Mouse (Mus musculus): ENCODE results near the gene Ammecr1. TPM values are rescaled to one million over a fixed set of nuclear protein-coding genes. Genes with fewer than 3 reads are reported as not detected.

Gene Ammecr1
- polyA plus RNA-seq, 1 experiment from 2014 or later: 3.4 TPM

- Histone ChIP-seq H3K27ac (replicated peaks) (no peak overlapping the region), H3K4me3 (replicated peaks) (no peak overlapping the region), H3K4me1 (no peaks in the 10 kb centered on the region), H3K4me2 (no peak overlapping the region), H3K9ac (replicated peaks) (no peak overlapping the region), H3K27me3 (replicated peaks) (peaks cover 6% of the 10 kb centered on the region; the same call in 1 of the 2 replicates), H3K36me3 (no peaks in the 10 kb centered on the region), H3K9me3 (replicated peaks) (no peaks in the 10 kb centered on the region)
- ATAC-seq (ENCODE audit: low FRiP score): no peak
- 73% methylated on average over 2 of the region's 2 CpGs for WGBS
Observed at GRCm38 (mm10) chrX:142902599-142902998, 63.9 kb downstream of the Ammecr1 start.

DNA sequence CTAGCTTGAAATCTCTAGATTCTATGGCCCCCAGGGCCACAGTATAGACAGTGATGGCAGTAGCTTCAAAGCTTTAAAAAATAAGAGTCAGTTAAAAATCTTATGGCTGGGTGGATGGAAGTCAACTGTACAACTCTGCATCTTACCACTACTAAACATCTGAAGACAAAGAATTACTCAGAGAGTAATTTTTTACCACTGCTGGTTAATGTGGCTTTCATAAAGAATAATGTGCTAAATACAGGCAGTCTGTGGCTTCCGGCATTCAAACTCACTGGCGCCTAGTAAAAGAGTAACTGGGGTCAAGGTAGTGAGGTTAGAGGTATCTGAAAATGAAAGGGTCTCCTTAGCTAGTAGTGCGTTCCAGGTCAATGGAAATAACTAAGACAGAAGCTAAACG is 64.6 kb downstream of the Ammecr1 start:
- H3K4me3 ChIP-seq (replicated peaks): no peak overlapping the region
- no peak for ATAC-seq (ENCODE audit: low FRiP score)
- no peaks in the 10 kb centered on the region for H3K36me3 ChIP-seq
- no peaks in the 10 kb centered on the region for H3K4me1 ChIP-seq
- no peak overlapping the region for H3K9ac ChIP-seq (replicated peaks)
- no peaks in the 10 kb centered on the region for H3K9me3 ChIP-seq (replicated peaks)
- 77% methylated on average over 4 of the region's 4 CpGs for WGBS
- no peak overlapping the region for H3K27ac ChIP-seq (replicated peaks)
- no peak overlapping the region for H3K4me2 ChIP-seq
- H3K27me3 ChIP-seq (replicated peaks): peaks cover 5% of the 10 kb centered on the region; the same call in 1 of the 2 replicates

DNA sequence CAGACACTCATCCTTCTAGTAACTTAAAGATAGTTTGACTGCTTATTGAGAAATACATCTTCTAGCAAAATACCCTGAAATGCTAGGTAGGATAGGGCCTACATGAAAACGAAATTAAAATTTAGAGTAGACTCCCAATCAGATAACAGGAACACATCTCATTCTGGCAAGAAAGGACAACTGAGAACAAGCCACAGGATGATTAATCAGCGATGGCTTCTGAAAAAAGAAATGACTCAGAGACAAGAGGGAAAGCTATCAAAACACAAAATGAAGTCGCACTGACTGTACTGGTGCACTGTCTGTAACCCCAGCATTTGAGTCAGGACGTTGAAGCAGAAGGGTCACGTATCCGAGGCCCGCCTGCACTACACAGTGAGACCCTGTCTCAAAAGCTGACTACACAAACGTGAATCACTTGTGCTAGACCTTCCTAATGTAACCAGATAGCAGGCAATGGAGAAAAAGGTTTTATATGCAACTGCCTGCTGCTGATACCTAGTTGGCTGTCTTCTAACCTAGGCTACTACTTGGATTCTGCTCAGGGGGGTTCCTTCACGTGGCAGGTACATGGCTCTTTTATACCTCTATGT is 68.1 kb downstream of the Ammecr1 start:
- Histone ChIP-seq H3K36me3 (no peaks in the 10 kb centered on the region), H3K4me1 (no peaks in the 10 kb centered on the region), H3K4me2 (no peak overlapping the region), H3K9me3 (replicated peaks) (no peaks in the 10 kb centered on the region), H3K27ac (replicated peaks) (no peak overlapping the region), H3K27me3 (replicated peaks) (peaks cover 5% of the 10 kb centered on the region; the same call in 1 of the 2 replicates), H3K4me3 (replicated peaks) (no peak overlapping the region), H3K9ac (replicated peaks) (no peak overlapping the region)
- WGBS: 87% methylated on average over 9 of the region's 9 CpGs
- ATAC-seq (ENCODE audit: low FRiP score): no peak

- Histone ChIP-seq H3K36me3 (no peaks in the 10 kb centered on the region), H3K9ac (replicated peaks) (no peak overlapping the region), H3K4me1 (no peaks in the 10 kb centered on the region), H3K4me3 (replicated peaks) (no peak overlapping the region), H3K4me2 (no peak overlapping the region), H3K27me3 (replicated peaks) (peaks cover 5% of the 10 kb centered on the region; the same call in 1 of the 2 replicates), H3K27ac (replicated peaks) (no peak overlapping the region), H3K9me3 (replicated peaks) (no peaks in the 10 kb centered on the region)
- 96% methylated on average over 6 of the region's 6 CpGs for WGBS
- ATAC-seq (ENCODE audit: low FRiP score): no peak
Observed at GRCm38 (mm10) chrX:142897477-142898000, 69.0 kb downstream of the Ammecr1 start.

- no peak overlapping the region for H3K4me3 ChIP-seq (replicated peaks)
- 91% methylated on average over 2 of the region's 2 CpGs for WGBS
- H3K36me3 ChIP-seq: no peaks in the 10 kb centered on the region
- no peak overlapping the region for H3K9ac ChIP-seq (replicated peaks)
- no peak overlapping the region for H3K27ac ChIP-seq (replicated peaks)
- H3K4me2 ChIP-seq: no peak overlapping the region
- H3K9me3 ChIP-seq (replicated peaks): no peaks in the 10 kb centered on the region
- ATAC-seq (ENCODE audit: low FRiP score): no peak
- peaks cover 9% of the 10 kb centered on the region; the same call in 1 of the 2 replicates for H3K27me3 ChIP-seq (replicated peaks)
- no peaks in the 10 kb centered on the region for H3K4me1 ChIP-seq
Observed at GRCm38 (mm10) chrX:142895316-142895715, 71.2 kb downstream of the Ammecr1 start.

DNA sequence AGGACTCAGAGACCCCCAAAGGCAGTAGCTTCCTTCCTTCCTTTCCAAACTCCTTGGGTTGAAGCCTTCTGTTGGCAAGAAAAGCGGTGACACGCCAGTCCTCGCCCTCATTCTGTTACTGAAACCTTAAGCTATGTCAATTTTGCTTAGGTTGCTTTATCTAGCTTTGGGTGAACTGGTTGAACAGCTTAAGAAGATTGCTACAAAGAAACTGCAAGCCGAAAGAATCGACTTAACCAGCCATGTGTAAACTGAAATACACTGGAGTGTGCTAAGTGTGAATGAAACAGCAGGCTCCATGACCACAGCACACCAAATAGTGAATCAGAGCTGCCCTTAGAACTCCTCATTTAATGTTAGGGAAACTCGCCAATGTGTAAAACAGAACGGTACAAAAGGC is 80.6 kb downstream of the Ammecr1 start:
- Histone ChIP-seq H3K36me3 (no peaks in the 10 kb centered on the region), H3K4me3 (replicated peaks) (no peak overlapping the region), H3K9me3 (replicated peaks) (no peaks in the 10 kb centered on the region), H3K9ac (replicated peaks) (no peak overlapping the region), H3K27me3 (replicated peaks) (peaks cover 7% of the 10 kb centered on the region), H3K27ac (replicated peaks) (no peak overlapping the region), H3K4me1 (no peaks in the 10 kb centered on the region), H3K4me2 (no peak overlapping the region)
- no peak for ATAC-seq (ENCODE audit: low FRiP score)
- WGBS: 88% methylated on average over 7 of the region's 7 CpGs

DNA sequence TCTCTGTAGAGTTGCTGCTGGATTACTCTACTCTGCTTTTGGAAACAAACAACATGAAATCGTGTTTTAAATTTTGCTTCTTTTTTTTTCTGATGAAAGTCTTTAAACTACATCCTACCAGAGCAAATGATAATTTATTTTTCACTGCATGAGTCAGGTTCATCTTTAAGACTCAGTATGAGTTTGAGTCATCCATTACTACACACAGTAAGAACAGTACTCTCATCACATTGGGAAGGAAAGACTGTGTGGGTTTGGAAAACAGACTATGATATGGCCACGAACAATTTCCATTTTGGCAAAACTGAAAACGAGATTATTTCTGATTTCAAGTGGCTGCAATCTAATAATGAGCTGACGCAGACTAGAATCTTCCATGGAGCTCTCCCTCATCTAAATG is 82.9 kb downstream of the Ammecr1 start:
- H3K4me3 ChIP-seq (replicated peaks): no peak overlapping the region
- WGBS: 87% methylated on average over 4 of the region's 4 CpGs
- no peak overlapping the region for H3K27ac ChIP-seq (replicated peaks)
- H3K9ac ChIP-seq (replicated peaks): no peak overlapping the region
- H3K4me2 ChIP-seq: no peak overlapping the region
- H3K9me3 ChIP-seq (replicated peaks): no peaks in the 10 kb centered on the region
- peaks cover 5% of the 10 kb centered on the region for H3K27me3 ChIP-seq (replicated peaks)
- no peaks in the 10 kb centered on the region for H3K36me3 ChIP-seq
- no peak for ATAC-seq (ENCODE audit: low FRiP score)
- no peaks in the 10 kb centered on the region for H3K4me1 ChIP-seq

DNA sequence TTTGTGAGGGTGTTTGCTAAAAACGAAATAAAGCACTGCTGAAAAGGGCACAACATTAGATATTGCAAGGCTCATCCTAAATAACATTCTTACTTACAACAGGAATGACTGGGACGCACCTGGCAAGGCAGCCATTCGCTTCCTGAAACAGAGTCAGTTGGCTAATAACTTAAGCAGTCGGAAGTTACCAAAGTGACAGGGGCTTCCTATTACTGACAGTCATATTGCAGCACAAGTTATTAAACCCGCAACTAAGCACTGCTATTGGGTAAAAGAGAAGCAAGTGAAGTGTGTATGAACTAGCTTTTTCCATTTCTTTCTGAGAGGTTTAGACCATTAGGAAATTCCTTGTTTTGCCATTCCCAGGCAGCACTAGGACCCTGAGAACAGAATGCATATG is 84.3 kb downstream of the Ammecr1 start:
- H3K4me3 ChIP-seq (replicated peaks): no peak overlapping the region
- H3K9me3 ChIP-seq (replicated peaks): no peaks in the 10 kb centered on the region
- H3K36me3 ChIP-seq: no peaks in the 10 kb centered on the region
- WGBS: 92% methylated on average over 5 of the region's 5 CpGs
- no peak overlapping the region for H3K27ac ChIP-seq (replicated peaks)
- H3K27me3 ChIP-seq (replicated peaks): peaks cover 1% of the 10 kb centered on the region
- no peak for ATAC-seq (ENCODE audit: low FRiP score)
- no peaks in the 10 kb centered on the region for H3K4me1 ChIP-seq
- H3K9ac ChIP-seq (replicated peaks): no peak overlapping the region
- H3K4me2 ChIP-seq: no peak overlapping the region

DNA sequence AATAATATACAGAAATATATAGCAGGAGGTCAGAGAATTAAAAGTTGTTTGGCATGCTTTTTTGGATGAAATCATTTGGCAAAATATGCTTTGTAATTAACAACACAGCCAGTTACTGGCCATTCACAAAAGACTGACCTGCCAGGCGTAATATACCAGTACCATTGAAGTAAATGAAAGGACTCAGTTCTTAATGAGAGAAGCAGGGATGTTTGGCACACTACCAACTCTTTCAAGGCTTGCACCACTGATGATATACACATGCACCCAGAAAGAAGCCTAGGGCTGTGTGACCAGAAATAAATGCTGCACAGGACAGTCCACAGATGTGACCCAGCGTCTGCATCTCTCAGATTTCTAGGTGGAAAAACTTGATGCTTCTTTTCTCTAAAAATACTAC is 96.7 kb downstream of the Ammecr1 start:
- Histone ChIP-seq H3K4me2 (no peak overlapping the region), H3K9ac (replicated peaks) (no peak overlapping the region), H3K36me3 (no peaks in the 10 kb centered on the region), H3K4me3 (replicated peaks) (no peak overlapping the region), H3K9me3 (replicated peaks) (no peaks in the 10 kb centered on the region), H3K27ac (replicated peaks) (no peak overlapping the region), H3K27me3 (replicated peaks) (no peaks in the 10 kb centered on the region), H3K4me1 (no peaks in the 10 kb centered on the region)
- no peak for ATAC-seq (ENCODE audit: low FRiP score)
- 62% methylated on average over 2 of the region's 2 CpGs for WGBS

- WGBS: 92% methylated on average over 9 of the region's 9 CpGs
- Histone ChIP-seq H3K4me3 (replicated peaks) (no peak overlapping the region), H3K36me3 (no peaks in the 10 kb centered on the region), H3K27ac (replicated peaks) (no peak overlapping the region), H3K9me3 (replicated peaks) (no peaks in the 10 kb centered on the region), H3K4me2 (no peak overlapping the region), H3K4me1 (no peaks in the 10 kb centered on the region), H3K9ac (replicated peaks) (no peak overlapping the region), H3K27me3 (replicated peaks) (no peaks in the 10 kb centered on the region)
- ATAC-seq (ENCODE audit: low FRiP score): no peak
Observed at GRCm38 (mm10) chrX:142848032-142848431, 118.5 kb downstream of the Ammecr1 start.

DNA sequence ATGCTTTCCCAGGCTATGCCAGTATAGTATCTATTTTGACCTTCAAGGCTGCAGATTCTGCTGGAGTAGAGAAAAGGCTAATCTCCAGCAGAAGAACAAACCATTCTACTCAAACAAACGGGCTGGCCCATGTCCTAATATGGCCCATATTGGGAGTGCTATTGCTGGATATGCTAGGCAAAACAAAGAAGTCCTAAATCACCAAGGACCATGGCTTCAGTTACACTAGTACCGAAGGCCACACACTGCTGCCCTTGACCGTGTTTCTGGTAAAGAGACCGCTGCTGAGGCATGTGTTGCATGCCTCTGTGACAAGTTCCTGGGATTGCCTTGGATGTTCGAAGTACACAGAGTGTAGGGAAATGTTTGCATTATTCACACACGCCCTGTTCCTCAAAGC is 120.3 kb downstream of the Ammecr1 start:
- Histone ChIP-seq H3K9me3 (replicated peaks) (no peaks in the 10 kb centered on the region), H3K9ac (replicated peaks) (no peak overlapping the region), H3K4me3 (replicated peaks) (no peak overlapping the region), H3K27me3 (replicated peaks) (no peaks in the 10 kb centered on the region), H3K4me2 (no peak overlapping the region), H3K4me1 (no peaks in the 10 kb centered on the region), H3K27ac (replicated peaks) (no peak overlapping the region), H3K36me3 (no peaks in the 10 kb centered on the region)
- ATAC-seq (ENCODE audit: low FRiP score): no peak
- WGBS: 90% methylated on average over 6 of the region's 6 CpGs

DNA sequence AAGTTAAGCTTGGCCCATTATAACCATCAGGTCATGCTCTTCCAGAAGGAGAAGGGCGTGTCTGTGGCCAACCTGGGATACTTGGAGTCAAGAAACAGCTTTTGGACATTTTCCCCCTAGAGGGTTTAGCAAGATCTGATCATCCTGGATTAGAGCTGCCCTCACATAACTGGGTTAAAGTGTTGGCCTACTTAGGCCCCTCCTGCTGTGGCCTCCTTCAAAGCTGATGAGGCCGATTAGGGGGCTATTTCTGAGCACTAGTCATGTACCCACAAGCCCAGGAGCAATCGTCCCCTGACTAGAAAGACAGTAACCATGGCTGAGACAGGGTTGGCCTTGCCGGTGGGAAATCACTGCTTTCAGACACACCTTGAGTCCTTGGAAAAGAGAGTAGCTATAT is 124.6 kb downstream of the Ammecr1 start:
- Histone ChIP-seq H3K4me3 (replicated peaks) (no peak overlapping the region), H3K9me3 (replicated peaks) (no peaks in the 10 kb centered on the region), H3K4me1 (no peaks in the 10 kb centered on the region), H3K9ac (replicated peaks) (no peak overlapping the region), H3K36me3 (no peaks in the 10 kb centered on the region), H3K27me3 (replicated peaks) (no peaks in the 10 kb centered on the region), H3K27ac (replicated peaks) (no peak overlapping the region), H3K4me2 (no peak overlapping the region)
- ATAC-seq (ENCODE audit: low FRiP score): no peak
- 93% methylated on average over 4 of the region's 4 CpGs for WGBS

Measured in neural tube, embryonic 15.5 days (tissue).